Mouse (Mus musculus) lung, postnatal 0 days (tissue): ENCODE results near the gene Ap2b1. TPM values are rescaled to one million over a fixed set of nuclear protein-coding genes. Genes with fewer than 3 reads are reported as not detected.

Experiments used
- ATAC-seq: fragments of 200-750 bp; cut with Nextera tagmentation; 2 replicates; pipeline ENCODE4 v1.8.0; 2017; ENCODE audit warnings: moderate library complexity
- DNase-seq: peaks from one replicate; pipeline ENCODE4 v3.0.0-alpha.2; 2016; ENCODE audit warnings: low spot score
- H3K27ac ChIP-seq: fragments of 300-500 bp; sonication (generic); 2 replicates; pipeline ENCODE4 v1.5.1; 2014; ENCODE audit warnings: antibody characterized with exemption, mild to moderate bottlenecking, low read length, mixed read lengths
- H3K27me3 ChIP-seq: fragments of 300-500 bp; sonication (generic); replicated peaks from 2 replicates; pipeline ENCODE4 v1.6.1; 2014; ENCODE audit warnings: low read length, mixed read lengths; ENCODE audit not compliant: insufficient read depth
- H3K36me3 ChIP-seq: fragments of 300-500 bp; sonication (generic); 2 replicates; pipeline ENCODE4 v1.6.1; 2014; ENCODE audit warnings: low read length, mixed read lengths; ENCODE audit not compliant: insufficient read depth
- H3K4me1 ChIP-seq: fragments of 300-500 bp; sonication (generic); 2 replicates; pipeline ENCODE4 v1.6.1; 2014; ENCODE audit warnings: antibody characterized with exemption, low read depth, low read length, mixed read lengths; ENCODE audit not compliant: insufficient read depth
- H3K4me2 ChIP-seq: fragments of 300-500 bp; sonication (generic); replicated peaks from 2 replicates; pipeline ENCODE4 v1.6.1; 2014; ENCODE audit warnings: low read depth, mild to moderate bottlenecking, low read length, moderate library complexity, mixed read lengths
- H3K4me3 ChIP-seq: fragments of 300-500 bp; sonication (generic); 2 replicates; pipeline ENCODE4 v1.5.1; 2014; ENCODE audit warnings: low read depth, low read length
- H3K9ac ChIP-seq: fragments of 300-500 bp; sonication (generic); replicated peaks from 2 replicates; pipeline ENCODE4 v1.6.1; 2014; ENCODE audit warnings: low read depth, mild to moderate bottlenecking
- H3K9me3 ChIP-seq: fragments of 300-500 bp; sonication (generic); 2 replicates; pipeline ENCODE4 v1.6.1; 2016; ENCODE audit warnings: low read length, mixed read lengths
- CTCF ChIP-seq: IDR thresholded peaks from 2 replicates; pipeline ENCODE4 v1.5.1; 2016; ENCODE audit warnings: antibody characterized with exemption, mild to moderate bottlenecking
- EP300 ChIP-seq: IDR thresholded peaks from 2 replicates; pipeline ENCODE4 v1.6.1; 2016; ENCODE audit warnings: antibody characterized with exemption, mild to moderate bottlenecking, control low read depth
- WGBS: fragments of 180-500 bp; shearing (Covaris S2); extraction: QIAGEN DNeasy Blood & Tissue Kit; methylation state at CpG from one replicate; pipeline ENCODE4 v1.1.7; 2014; 5-methylcytosine and 5-hydroxymethylcytosine counted together
- polyA plus RNA-seq: library from polyadenylated mRNA; unstranded; fragments of >200 nt; fragmentation: Nextera tagmentation; extraction: Ambion mirVana; gene quantifications from 2 replicates; pipeline ENCODE4 v1.2.1, GENCODE M21; 2015

The Ap2b1 gene
- polyA plus RNA-seq, 1 experiment from 2014 or later, result 26.5 TPM

- 62% methylated on average over 7 of the region's 7 CpGs for WGBS
- Histone ChIP-seq H3K4me2 (no peak overlapping the region), H3K27ac (0 out of 2 replicates have a peak overlapping the region, but pooled peaks have one; percentile 12), H3K4me3 (no peak overlapping the region), H3K9ac (no peak overlapping the region), H3K36me3 (peaks cover 33% of the 10 kb centered on the region), H3K27me3 (no peaks in the 10 kb centered on the region), H3K9me3 (no peaks in the 10 kb centered on the region), H3K4me1 (no peaks in the 10 kb centered on the region)
- TF ChIP-seq CTCF (no peak), EP300 (peak; percentile 90)
- peak; percentile 62 for ATAC-seq
- peak; percentile 57 for DNase-seq
Measured at GRCm38 (mm10) chr11:83397626-83398025, 98.8 kb downstream of the Ap2b1 start.

- no peaks in the 10 kb centered on the region for H3K4me1 ChIP-seq
- no peaks in the 10 kb centered on the region for H3K9me3 ChIP-seq
- WGBS, result 73% methylated on average over 5 of the region's 5 CpGs
- ATAC-seq (no peak), DNase-seq (no peak)
- TF ChIP-seq EP300 (no peak), CTCF (no peak)
- H3K9ac ChIP-seq, result no peak overlapping the region
- no peaks in the 10 kb centered on the region for H3K27me3 ChIP-seq
- H3K27ac ChIP-seq, result no peak overlapping the region
- H3K36me3 ChIP-seq, result peaks cover 31% of the 10 kb centered on the region
- no peak overlapping the region for H3K4me2 ChIP-seq
- H3K4me3 ChIP-seq, result no peak overlapping the region
Measured at GRCm38 (mm10) chr11:83398724-83399123, 99.9 kb downstream of the Ap2b1 start.

- Histone ChIP-seq H3K4me3 (no peak overlapping the region), H3K36me3 (peaks cover 27% of the 10 kb centered on the region), H3K27ac (no peak overlapping the region), H3K27me3 (no peaks in the 10 kb centered on the region), H3K4me2 (no peak overlapping the region), H3K4me1 (no peaks in the 10 kb centered on the region), H3K9me3 (no peaks in the 10 kb centered on the region), H3K9ac (no peak overlapping the region)
- 73% methylated on average over 7 of the region's 7 CpGs for WGBS
- TF ChIP-seq CTCF (no peak), EP300 (no peak)
- ATAC-seq (peak; percentile 60), DNase-seq (no peak)
Measured at GRCm38 (mm10) chr11:83403787-83404186, 105.0 kb downstream of the Ap2b1 start.

- H3K27me3 ChIP-seq, result no peaks in the 10 kb centered on the region
- H3K4me1 ChIP-seq, result peaks cover 4% of the 10 kb centered on the region; the same call in 1 of the 2 replicates
- no peak for DNase-seq
- 33% methylated on average over 3 of the region's 3 CpGs for WGBS
- no peak overlapping the region for H3K9ac ChIP-seq
- H3K4me3 ChIP-seq, result no peak overlapping the region
- no peak for ATAC-seq
- no peak overlapping the region for H3K4me2 ChIP-seq
- peaks cover 9% of the 10 kb centered on the region for H3K36me3 ChIP-seq
- H3K27ac ChIP-seq, result no peak overlapping the region
- no peaks in the 10 kb centered on the region for H3K9me3 ChIP-seq
- TF ChIP-seq CTCF, result no peak
- no peak for TF ChIP-seq EP300
Measured at GRCm38 (mm10) chr11:83406391-83406790, 107.6 kb downstream of the Ap2b1 start.

- Histone ChIP-seq H3K27ac (no peak overlapping the region), H3K4me2 (no peak overlapping the region), H3K4me3 (no peak overlapping the region), H3K36me3 (no peaks in the 10 kb centered on the region; the same call in none of the 2 replicates), H3K4me1 (peaks cover 4% of the 10 kb centered on the region; the same call in 1 of the 2 replicates), H3K9ac (no peak overlapping the region), H3K9me3 (no peaks in the 10 kb centered on the region), H3K27me3 (no peaks in the 10 kb centered on the region)
- no peak for ATAC-seq
- WGBS, result 35% methylated on average over 8 of the region's 8 CpGs
- no peak for TF ChIP-seq EP300
- TF ChIP-seq CTCF, result no peak
- DNase-seq, result no peak
Measured at GRCm38 (mm10) chr11:83408242-83408641, 109.4 kb downstream of the Ap2b1 start.

- no peak within 1 kb of the TSS for H3K27ac ChIP-seq
- ATAC-seq (peak; percentile 57), DNase-seq (peak; percentile 22)
- WGBS, result 2% methylated on average over 22 of the region's 44 CpGs
- no peak for TF ChIP-seq EP300
- no peak for TF ChIP-seq CTCF
- H3K9ac ChIP-seq, result no peak within 1 kb of the TSS; the same call in 1 of the 2 replicates
- peak within 1 kb of the TSS; percentile 59 for H3K4me3 ChIP-seq
- peaks cover 4% of the 10 kb centered on the region; the same call in 1 of the 2 replicates for H3K4me1 ChIP-seq
- no peaks in the 10 kb centered on the region for H3K27me3 ChIP-seq
- no peaks in the 10 kb centered on the region; the same call in 1 of the 2 replicates for H3K36me3 ChIP-seq
- H3K9me3 ChIP-seq, result no peaks in the 10 kb centered on the region
- H3K4me2 ChIP-seq, result peak within 1 kb of the TSS; percentile 99
Measured at GRCm38 (mm10) chr11:83409087-83409754, 110.4 kb downstream of the Ap2b1 start, which contains the start of gene Rasl10b. Gene Rasl10b (plus strand): TSS chr11:83409137.
